Mouse (Mus musculus) adrenal gland, postnatal 36 days (tissue): ENCODE results near the gene Cap1. TPM values are rescaled to one million over a fixed set of nuclear protein-coding genes. Genes with fewer than 3 reads are reported as not detected.

ENCODE experiments used
- DNase-seq, 2 experiments: peaks; one replicate each; pipeline ENCODE4 v3.0.0; 2021; ENCODE audit warnings: mixed read lengths in 1 of 2
- total RNA-seq, 2 experiments: library from RNA; stranded (reverse); gene quantifications; 2 replicates each; pipeline ENCODE4 v1.2.3; 2021

The Cap1 gene
- total RNA-seq, 2 experiments from 2014 or later, result 139 to 163 TPM

- no peak for DNase-seq
These were observed 1.5 kb upstream of the Cap1 start for GRCm38 (mm10) chr4:122887336-122887735.

GRCm38 (mm10) chr4:122886579-122887254 is 861 bp upstream of the Cap1 start:
- no peak for DNase-seq

- DNase-seq, result peak; percentile 52 to 53
These were observed 1.1 kb downstream of the Cap1 start for GRCm38 (mm10) chr4:122884481-122885340.

GRCm38 (mm10) chr4:122884051-122884450 is 1.8 kb downstream of the Cap1 start:
- DNase-seq, result no peak

DNA sequence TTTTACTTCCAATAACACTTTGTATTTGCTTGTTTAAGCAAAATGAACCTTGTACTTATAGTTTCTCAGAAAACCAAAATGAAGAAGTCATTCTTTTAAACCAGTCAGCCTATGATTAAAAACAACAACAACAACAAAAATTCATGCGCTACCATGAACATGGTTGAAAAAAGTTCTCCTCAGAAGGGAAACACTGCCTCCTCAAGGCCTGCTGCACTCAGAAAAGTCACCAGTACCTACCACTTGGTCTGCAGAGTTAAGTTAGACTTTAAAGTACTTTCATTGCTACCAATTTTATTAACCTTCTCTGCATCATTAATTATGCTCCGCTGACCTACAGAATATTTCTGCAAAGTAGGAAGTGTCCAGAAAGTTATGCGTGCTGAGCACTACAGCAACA is 2.6 kb downstream of the Cap1 start:
- no peak for DNase-seq

DNA sequence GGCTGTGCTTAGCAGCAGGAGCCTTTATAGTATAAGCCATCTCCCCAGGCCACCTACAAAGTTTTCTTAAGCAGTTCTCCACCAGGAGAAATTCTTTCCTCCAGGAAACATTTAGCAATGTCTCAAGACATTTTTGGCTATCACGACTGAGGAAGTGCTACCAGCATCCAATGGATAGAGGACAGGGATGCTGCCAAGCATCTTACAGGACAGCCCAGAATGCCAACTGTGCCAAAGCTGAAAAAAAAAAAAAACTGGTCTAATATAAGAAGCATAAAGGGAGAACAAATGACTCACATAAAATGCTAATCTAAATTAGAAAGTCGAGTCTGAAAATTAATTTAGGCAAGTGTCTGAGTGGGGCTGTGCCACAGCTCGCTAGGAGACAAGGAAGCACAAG is 3.3 kb downstream of the Cap1 start:
- DNase-seq, result no peak

DNA sequence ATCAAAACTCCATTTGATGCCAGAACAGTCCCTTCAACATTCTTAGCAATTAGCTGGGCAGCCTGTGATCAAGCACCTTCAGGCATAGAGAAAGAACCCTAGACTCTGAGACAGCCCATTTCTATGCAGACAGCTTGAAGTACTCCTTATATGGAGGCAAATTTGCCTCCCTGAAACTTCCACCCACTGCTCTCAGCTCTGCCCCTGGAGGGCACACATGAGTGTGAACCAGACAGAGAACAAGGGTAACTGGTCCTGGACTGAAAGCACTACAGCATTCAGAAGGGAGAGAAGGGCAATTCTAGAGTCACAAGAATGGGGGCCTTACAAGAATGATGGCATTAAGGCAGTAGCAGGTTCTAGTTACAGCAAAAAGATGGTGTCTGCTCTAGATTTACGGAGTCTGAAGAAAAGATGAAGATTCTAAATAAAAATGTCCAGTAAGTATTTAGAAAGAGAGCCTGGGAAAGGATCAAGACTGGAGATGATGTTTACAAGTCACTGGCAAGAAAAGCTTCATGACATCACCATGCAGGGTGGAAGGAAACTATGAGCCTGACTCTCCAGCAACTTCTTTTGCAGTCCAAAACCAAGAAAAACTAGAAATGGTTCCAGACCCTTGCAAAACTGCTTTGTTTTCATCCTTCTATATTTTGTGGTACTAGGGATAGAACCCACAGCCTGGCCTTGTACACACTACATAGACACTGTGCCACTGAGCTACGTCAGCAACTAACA is 7.4 kb downstream of the Cap1 start:
- DNase-seq, result no peak

DNA sequence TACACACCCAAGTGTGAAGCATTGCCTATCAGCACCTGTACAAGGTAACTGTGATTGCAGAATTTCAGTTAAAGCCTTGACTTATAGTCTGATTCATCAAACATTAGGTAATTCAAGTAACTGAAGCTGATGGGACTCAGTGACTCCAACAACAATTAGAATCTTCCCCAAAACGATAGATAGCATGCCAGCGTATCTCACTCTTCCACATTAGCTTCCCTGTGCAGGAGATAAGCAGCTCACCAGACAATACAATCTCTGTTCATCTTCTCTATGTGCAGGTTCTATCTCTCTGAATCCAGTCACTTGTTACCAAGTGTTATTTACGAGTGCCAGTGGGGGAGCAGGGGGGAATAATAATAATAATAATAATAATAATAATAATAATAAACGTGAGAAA is 12.3 kb downstream of the Cap1 start:
- DNase-seq, result no peak

- DNase-seq, result no peak
These were observed 12.9 kb downstream of the Cap1 start for GRCm38 (mm10) chr4:122873003-122873402.

DNA sequence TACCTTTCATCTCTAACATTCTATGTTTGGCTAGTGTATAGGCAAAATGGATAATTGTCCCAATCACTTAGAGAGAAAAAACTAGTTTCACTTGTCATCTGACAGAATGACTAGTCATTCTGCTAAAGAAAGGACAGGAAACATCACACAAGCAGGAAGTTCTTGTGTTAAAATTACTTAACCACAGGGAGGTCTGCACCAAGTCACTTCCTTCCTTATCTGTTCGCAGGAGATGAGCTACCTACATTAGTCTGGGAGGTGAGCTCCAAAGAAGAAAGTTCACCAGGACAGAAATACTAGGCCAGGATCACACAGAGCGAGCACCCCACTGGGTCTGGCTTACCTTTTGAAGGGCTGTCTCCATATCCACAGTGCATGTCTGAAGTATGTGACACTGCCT is 13.9 kb downstream of the Cap1 start:
- DNase-seq, result no peak

- no peak for DNase-seq
These were observed 14.6 kb downstream of the Cap1 start for GRCm38 (mm10) chr4:122871269-122871668.

- no peak for DNase-seq
These were observed 15.1 kb downstream of the Cap1 start for GRCm38 (mm10) chr4:122870741-122871140.

GRCm38 (mm10) chr4:122870027-122870426 is 15.8 kb downstream of the Cap1 start:
- peak in 1 of 2 experiments; percentile 31 for DNase-seq

GRCm38 (mm10) chr4:122868041-122868440 is 17.8 kb downstream of the Cap1 start:
- DNase-seq, result no peak

DNA sequence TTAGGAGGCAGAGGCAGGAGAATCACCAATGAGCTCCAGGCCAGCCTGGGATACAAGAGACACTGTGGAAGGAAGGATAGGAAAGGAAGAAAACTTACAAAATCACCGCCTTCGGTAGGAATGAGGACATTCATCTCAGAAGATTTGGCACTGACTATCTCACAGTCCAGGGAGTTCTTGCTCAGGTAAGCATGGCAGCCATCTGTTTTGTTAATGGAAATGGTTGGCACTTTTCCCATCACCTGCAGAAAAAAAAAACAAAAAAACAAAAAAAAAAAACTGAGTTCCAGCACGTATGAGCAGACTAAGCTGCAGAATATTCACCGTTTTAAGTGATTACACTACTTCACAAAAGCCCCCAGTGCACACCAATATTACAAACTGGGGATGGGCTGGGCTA is 24.0 kb downstream of the Cap1 start:
- no peak for DNase-seq

GRCm38 (mm10) chr4:122859096-122859674 is 26.7 kb downstream of the Cap1 start:
- DNase-seq, result no peak

DNA sequence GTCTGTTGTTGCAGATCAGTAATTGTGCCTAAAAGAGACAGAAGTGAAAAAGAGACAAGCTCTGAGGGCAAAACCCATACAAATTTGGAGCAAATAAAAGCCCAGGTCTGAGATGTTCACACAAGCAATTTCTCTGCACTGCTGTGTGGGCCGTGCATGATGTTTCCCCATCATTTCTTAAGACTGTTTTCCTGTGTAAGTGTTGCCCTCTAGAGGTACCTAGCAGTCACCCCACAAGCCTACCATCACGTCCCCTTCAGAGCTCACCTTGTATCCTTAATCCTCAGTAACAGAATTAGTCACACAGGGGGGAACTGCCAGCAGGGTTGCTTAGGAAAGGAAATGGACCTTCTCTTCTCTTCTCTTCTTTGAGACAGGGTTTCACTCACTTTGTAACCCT is 27.9 kb downstream of the Cap1 start:
- no peak for DNase-seq

DNA sequence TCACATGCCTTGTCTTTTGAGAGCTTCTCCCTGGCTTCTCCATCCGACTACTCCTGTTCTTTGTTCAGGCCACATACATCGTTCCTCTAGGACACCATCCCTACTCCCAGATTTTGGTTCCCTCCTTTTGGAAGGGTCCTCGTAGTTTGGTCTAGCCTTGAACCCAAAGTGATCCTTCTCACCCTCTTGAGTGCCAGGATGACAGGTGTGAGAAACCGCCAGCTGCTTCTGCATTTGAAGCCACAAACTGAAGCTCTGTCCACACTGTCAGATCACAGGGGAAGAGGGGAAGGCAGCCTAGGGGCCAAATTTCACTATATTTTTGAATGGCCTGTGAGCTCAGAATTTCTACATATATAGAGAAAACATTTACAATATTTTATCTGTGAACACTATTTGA is 31.1 kb downstream of the Cap1 start:
- no peak for DNase-seq

- no peak for DNase-seq
These were observed 32.2 kb downstream of the Cap1 start for GRCm38 (mm10) chr4:122853691-122854090.

DNA sequence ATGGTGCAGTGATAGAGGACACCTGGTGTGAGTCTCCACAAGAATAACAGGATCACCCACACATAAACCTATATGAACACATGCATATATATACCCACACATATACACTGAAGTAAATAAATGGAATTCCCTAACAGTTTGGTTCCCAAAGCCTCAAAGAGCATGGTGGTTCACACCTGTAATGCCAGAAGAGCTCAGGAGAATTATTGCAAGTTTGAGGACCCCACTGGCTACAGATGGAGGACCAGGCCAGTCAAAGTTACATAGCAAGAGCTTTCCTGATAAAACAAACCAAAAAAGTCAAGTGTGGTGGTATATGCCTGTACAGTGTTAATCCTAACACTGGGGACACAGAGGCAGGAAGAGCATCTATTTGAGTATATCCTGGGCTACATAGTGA is 34.3 kb downstream of the Cap1 start:
- DNase-seq, result no peak

GRCm38 (mm10) chr4:122848150-122848621 is 37.7 kb downstream of the Cap1 start:
- DNase-seq, result peak; percentile 7 to 47

DNA sequence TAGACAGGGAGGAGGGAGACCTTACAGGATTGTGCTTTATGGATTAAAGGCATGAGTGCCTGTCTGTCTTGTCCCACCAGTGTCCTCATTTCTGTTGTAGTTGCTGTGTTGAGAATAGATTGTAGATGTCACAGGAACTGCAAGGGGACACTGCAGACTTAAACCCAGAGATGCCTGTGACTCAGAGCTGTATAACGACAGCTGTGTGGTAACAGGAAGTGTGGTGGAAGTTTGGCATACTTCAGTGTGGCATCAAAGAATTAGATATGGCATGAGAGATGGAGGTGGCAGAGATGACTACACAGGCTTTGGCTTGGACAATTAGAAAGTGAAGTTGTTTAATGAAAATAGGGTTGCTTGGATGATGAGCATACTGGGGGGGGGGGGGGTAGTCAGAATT is 47.4 kb downstream of the Cap1 start:
- DNase-seq, result no peak
